Mouse (Mus musculus) testis, postnatal 14 days (tissue): Measurements from ENCODE around the gene Psapl1.
"Not testable (repeated sequence)": the region's sequence is repeated elsewhere in the genome, so short reads cannot be mapped to it uniquely, and the experiment has no call there.

ENCODE experiments used
- DNase-seq: peaks from one replicate; pipeline ENCODE4 v3.0.0; 2021; ENCODE audit warnings: low spot score

Psapl1 gene

DNA sequence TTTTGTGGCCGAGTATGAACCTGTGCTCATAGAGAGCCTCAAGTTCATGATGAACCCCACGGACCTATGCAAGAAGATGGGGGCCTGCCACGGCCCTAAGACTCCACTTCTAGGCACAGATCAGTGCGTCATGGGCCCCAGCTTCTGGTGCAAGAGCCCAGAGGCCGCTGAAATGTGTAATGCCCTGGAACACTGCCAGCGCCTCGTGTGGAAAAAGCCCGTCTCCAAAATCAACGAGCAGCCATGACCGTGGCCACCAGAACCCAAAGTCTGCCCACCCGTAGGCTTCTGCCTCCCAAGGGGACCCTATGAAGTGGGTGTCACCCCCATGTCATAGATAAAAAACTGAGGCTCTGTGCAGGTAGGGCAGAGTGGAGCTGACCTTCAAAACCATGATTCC, 1.6 kb downstream of the Psapl1 start:
- DNase-seq = no peak

- no peak for DNase-seq
Measured at GRCm38 (mm10) chr5:36208803-36209202, 5.0 kb downstream of the Psapl1 start.

DNA sequence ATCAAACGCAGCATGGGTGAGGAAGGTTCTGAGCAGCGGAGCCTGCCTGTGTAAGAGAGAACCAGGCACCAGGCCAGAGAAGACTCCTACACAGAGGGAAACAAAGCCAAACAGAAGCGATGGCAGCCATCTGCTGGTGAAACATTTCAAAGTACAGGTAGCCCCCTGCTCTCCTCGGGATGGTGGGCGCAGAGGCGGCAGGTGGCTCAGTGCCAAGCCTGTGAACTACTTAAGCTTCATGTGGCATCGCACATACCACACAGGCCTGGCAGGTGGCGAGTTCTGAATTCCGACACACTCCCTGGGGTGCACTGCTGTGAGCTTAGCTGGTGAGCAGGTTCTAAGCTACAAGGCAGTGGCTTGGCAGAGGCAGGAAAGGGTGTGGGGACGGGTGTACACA, 9.5 kb downstream of the Psapl1 start:
- DNase-seq = no peak

DNA sequence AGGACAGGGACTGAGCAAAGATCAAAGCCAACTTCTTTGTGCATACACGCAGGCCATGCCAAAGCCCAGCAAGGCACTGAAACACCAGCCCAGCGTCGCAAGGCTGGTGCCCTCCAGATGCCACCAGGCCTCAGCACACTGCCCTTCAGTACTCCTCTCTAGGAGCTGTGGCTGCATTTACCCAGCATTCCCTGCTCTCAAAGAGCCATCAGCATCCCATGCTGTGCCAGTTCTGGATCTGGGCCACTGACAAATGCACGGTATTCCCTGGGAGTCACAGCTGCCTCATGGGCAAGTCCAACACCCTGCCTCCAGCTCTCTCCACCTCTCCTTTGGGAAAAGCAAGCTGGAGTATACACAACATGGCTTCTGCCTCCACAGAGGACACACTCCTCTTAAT, 16.3 kb downstream of the Psapl1 start:
- DNase-seq = no peak

DNA sequence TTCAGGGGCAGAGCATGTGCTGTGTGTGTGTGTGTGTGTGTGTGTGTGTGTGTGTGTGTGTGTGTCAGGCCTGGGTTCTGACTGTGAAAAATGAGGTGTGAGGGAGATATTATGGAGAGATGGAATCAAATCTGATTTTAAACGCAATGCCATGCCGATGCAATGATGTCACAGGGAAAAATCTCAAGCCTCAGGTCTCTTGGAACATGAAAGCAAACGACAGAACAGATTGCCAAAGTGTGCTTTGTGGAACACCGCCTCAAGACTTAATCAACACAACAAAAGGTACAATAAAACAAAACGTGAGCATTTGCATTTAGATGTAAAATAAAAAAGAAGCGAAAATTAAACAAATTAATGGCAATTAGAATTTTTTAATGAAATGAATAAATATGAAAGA, 16.8 kb downstream of the Psapl1 start:
- DNase-seq = no peak

GRCm38 (mm10) chr5:36223787-36224186, 20.0 kb downstream of the Psapl1 start:
- no peak for DNase-seq

GRCm38 (mm10) chr5:36225855-36226254, 22.0 kb downstream of the Psapl1 start:
- DNase-seq = no peak

- no peak for DNase-seq
Measured at GRCm38 (mm10) chr5:36226296-36226695, 22.5 kb downstream of the Psapl1 start.

- DNase-seq = no peak
Measured at GRCm38 (mm10) chr5:36228405-36229370, 24.9 kb downstream of the Psapl1 start.

- no peak for DNase-seq
Measured at GRCm38 (mm10) chr5:36230301-36230780, 26.5 kb downstream of the Psapl1 start.

DNA sequence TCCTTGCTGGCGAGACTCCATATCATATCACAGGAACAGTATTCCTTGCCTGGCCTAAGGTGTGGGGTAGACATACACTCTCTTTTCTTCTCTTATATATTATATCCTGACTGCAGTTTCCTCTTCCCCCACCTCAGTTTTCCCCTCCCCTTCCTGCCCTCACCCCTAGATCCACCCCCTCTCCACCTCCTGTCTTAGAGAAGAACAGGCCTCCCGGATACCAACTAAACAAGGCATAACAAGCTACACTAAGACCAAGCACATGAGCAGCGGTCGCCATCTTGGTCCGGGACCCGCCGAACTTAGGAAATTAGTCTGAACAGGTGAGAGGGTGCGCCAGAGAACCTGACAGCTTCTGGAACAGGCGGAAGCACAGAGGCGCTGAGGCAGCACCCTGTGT, 33.7 kb downstream of the Psapl1 start:
- not testable (repeated sequence) for DNase-seq

DNA sequence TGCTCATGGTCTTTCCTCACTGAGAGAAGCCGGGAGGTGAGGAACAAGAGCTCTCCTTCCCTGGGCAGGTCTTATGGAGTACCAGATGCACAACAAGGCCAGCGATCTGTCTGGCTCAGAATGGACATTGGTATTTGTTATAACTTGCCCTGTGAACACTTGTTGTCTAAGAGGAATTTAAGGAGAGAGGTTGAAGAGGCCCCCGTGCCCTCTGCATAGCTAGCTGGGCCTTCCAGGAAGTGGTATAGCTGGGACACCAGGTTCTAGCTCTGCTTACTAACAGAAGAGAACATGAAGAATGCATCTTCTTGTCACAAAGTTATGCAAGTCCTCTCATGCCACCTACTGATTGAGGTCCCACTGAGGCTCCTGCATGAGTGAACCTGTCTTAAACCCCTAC, 44.2 kb downstream of the Psapl1 start:
- no peak for DNase-seq

DNA sequence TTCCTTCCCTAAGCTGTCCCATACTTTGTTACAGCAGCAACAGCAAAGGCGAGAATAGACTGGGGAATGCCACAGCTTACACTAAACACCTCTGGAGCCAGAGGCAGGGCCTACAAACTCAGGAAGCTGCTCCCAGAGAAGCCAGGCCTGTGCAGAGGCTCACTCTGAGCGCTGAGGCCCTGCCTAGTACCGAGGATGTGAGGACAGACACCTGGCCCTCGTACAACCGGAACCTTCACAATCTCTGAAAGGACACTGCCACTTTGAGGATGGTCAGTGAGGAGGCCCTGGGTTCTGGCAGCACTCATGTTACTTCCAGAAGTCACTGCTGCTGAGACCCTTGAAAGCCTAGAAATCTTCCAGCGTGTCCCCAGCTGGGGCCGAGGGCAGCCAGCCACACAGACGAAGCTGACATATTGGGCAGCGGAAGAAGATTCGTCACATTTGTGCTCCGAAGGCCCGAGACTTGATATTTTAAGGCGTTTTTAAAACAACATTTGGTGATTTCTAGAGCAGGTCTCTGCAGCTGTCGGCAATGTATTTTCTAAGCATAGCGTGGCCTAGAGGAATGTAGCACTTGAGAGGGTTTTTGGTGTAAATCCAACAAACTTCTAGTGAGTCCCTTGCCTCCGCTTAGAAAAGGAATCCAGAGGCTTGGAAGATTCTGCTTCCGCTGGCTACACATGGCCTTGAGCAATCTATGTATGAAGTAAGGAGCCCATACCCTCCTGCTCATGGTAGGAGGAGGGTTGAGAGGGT, 49.1 kb downstream of the Psapl1 start:
- no peak for DNase-seq

- DNase-seq = no peak
Measured at GRCm38 (mm10) chr5:36254642-36255516, 51.1 kb downstream of the Psapl1 start.
